Mouse (Mus musculus): ENCODE measurements around the gene Rhot2.
"Not testable (repeated sequence)": the region's sequence is repeated elsewhere in the genome, so short reads cannot be mapped to it uniquely, and the experiment has no call there.

Gene Rhot2

DNA sequence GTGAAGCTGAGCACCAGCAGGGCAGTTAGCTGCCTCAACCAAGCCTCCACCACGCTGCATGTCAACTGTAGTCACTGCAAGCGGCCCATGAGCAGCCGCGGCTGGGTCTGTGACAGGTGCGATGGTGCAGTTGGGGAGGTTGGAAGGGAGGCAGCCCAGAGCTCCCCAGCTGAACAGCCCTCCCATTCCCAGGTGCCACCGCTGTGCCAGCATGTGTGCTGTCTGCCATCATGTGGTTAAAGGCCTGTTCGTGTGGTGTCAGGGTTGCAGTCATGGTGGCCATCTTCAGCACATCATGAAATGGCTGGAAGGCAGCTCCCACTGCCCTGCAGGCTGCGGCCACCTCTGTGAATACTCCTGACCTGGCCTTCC, 16.4 kb downstream of the Rhot2 start:
- DNase-seq (ENCODE audit: low read depth), result no peak

DNA sequence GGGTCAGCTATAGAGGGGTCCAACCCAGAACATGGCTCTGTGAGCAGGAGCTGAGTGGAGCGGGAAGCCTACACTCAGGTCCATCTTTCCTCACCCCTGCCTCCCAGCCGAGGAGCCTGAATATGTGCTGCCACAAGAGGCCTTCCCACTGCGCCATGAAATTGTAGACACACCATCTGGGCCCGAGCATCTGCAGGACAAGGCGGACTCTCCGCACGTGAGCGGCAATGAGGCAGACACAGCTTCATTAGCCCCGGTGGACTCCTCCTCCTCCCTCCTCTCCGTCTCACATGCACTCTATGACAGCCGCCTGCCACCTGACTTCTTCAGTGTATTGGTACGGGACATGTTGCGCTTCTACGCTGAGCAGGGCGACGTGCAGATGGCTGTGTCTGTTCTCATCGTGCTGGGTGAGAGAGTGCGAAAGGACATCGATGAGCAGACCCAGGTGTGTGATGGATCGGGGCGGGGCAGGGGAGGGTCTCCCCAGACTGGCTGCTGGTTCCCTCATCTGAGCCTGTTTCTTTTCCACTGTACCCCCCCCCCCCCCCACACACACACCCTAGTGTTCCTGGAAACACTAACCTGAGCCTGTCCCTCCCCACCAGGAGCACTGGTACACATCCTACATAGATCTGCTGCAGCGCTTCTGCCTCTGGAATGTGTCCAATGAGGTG, 17.0 kb downstream of the Rhot2 start:
- DNase-seq (ENCODE audit: low read depth), result no peak

DNA sequence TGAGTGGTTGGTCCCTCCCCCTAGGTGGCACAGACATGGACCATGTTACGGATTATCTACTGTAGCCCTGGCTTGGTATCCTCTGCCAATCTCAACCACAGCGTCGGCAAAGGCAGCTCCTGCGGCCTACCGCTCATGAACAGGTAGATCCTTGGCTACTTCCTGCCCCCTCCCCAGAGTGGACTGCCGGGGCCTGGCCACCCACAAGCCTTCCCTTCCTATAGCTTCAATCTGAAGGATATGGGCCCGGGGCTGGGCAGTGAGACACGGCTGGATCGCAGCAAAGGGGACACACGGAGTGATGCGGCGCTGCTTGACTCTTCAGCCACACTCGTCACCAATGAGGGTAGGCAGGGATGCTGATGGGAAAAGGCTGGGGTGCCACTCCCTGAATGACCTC, 17.6 kb downstream of the Rhot2 start:
- DNase-seq (ENCODE audit: low read depth), result no peak

- DNase-seq (ENCODE audit: low read depth), result no peak
These were observed 18.6 kb downstream of the Rhot2 start for GRCm38 (mm10) chr17:25825984-25826570.

GRCm38 (mm10) chr17:25825311-25825710, 19.3 kb downstream of the Rhot2 start:
- no peak for DNase-seq (ENCODE audit: low read depth)

DNA sequence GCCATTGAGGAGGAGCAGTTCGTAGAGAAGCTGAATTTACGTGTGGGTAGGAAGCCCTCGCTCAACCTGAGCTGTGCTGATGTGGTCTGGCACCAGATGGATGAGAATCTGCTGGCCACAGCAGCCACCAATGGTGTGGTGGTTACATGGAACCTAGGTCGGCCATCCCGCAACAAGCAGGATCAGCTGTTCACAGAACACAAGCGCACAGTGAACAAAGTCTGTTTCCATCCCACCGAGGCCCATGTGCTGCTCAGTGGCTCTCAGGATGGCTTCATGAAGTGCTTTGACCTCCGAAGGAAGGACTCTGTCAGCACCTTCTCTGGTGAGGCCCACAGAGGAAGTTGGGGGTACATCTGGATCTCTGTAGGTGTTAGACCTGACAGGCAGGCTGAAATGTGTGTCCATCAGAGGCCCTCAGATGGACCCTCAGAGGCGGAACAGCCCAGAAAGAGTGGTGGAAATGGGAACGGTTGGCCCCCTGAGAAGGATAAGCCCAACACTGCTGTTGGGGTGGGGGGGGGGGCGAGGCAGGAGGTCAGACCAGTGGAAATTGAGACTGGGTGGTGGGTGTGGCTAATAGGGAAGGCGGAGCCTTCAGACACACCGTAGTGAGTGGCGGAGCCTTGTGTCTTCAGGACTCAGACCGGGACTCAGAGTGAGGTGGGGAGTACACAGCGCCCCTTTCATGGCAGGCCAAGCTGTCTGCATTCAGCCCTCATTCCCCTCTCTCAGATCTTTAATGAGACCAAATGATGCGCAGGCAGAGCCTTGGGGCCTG, 20.1 kb downstream of the Rhot2 start:
- no peak for DNase-seq (ENCODE audit: low read depth)

GRCm38 (mm10) chr17:25823452-25823851, 21.2 kb downstream of the Rhot2 start, which contains the start of gene Wdr24:
Gene Wdr24, plus strand, starts transcription at chr17:25823627.
- peak; percentile 82 for DNase-seq (ENCODE audit: low read depth)

- DNase-seq (ENCODE audit: low read depth), result no peak
These were observed 25.5 kb downstream of the Rhot2 start for GRCm38 (mm10) chr17:25818851-25819780.

GRCm38 (mm10) chr17:25817662-25818061, 27.0 kb downstream of the Rhot2 start:
- no peak for DNase-seq (ENCODE audit: low read depth)

DNA sequence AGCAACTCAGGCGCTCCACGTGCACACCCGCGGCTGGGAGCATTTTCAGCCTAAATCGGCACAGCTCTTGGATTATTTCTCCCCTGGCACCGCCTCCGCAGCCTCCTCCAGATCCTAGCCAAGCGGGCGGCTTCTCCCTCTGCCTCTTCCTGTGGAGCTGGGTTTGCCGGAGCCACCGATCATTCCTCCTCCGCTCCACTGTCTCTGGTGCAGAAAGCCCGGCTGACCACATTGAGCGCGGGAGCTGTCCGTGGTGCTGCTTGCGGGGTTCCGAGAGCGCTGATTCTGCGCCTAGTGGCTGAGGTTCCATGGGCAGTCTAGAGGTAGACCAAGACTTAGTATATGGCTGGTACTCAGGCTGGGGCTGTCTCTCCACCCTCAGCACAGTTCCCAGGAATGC, 31.2 kb downstream of the Rhot2 start:
- peak; percentile 80 for DNase-seq (ENCODE audit: low read depth)

DNA sequence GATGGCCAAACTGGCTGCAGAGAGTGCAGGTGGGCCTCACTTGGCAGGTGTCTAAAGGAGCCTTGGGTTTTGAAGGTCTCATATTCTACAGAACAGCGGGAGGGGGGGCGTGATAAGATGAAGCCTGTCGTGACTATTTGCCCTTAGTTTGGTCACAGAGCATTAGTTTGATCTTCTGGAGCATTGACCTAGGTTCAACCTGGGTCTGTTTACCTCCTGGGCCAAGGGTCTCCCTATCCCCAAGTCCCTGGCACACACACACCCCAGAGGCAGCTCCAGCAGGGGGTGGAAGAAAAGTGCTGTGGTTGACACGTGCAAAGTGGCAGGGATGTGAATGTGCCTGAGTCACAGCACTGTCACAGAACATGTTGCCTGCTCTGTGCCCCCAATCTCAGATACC, 33.8 kb downstream of the Rhot2 start:
- DNase-seq (ENCODE audit: low read depth), result no peak

- no peak for DNase-seq (ENCODE audit: low read depth)
These were observed 34.9 kb downstream of the Rhot2 start for GRCm38 (mm10) chr17:25809606-25810340.

DNA sequence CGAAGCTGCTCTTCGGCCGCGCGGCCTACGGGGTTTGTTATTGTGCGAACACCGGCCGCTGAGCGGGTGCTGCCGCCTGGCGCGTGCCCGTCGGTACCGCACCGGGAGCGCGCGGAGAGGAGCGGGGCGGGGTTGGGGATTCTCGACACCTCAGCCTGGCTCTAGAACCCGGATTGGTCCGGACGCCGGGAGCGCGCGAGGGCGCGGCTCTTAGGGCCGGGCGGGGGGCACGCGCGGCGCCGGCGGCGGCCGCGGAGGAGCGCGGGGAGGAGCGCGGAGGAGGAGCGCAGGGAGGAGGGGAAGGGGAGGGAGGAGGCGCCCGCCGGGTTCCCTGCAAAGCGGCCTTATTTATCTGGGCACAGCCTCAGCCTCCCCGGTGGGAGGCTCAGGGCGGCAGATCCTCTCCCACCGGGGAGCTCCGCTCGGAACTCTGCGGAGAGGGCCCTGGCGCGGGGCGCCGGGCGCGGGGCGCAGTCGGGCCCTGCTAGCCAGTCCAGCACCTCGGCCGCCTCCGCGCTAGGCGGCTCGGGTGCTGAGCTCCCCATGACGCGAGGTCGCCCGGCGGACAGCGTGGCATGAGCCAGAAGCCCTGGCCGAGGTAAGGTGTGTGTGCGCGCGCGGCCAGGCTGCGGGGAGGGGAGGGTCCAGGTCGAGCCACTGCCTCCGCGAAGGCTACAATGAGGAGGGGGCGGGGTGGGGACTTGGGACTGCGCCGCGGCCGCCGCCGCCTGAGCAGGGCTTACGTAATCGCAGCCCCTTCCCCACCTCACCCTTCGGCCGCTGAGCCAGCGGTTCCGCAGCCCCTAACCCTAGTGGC, 35.7 kb downstream of the Rhot2 start, which contains the start of gene Fbxl16:
Gene Fbxl16, plus strand, starts transcription at position 297 of the 817 bp plus-strand sequence.
- no peak for DNase-seq (ENCODE audit: low read depth)

DNA sequence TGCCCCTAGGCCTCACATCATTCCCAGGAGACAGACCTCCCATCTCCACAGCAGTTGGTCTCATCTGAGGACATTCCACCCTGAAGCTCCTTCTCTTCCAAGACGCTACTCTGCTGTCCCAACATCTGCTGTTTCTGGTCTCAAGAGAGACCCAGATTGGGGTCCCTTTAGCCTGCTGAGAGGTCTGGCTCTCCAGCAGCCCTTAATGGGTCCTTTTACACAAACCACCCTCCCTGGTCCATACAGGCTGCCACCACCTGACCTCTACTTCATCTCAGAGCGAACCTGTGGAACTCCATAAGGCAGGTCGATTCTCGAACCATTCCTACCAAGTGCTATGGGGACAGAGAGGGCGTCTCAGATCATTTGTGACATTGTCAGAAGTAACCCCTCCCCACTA, 36.6 kb downstream of the Rhot2 start:
- DNase-seq (ENCODE audit: low read depth), result no peak

DNA sequence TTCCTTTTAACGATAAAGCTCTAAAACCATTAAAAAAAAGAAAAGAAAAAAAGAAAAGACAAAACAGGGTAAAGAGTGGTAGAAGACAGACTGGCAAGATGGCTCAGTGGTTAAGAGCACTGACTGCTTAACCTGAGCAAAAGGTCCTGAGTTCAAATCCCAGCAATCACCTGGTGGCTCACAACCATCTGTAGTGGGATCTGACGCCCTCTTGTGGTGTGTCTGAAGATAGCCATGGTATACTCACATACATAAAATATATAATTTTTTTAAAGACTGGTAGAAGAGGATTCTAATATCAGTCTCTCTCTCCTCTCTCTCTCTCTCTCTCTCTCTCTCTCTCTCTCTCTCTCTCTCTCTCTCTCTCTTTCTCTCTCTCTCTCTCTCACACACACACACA, 37.2 kb downstream of the Rhot2 start:
- DNase-seq (ENCODE audit: low read depth), result not testable (repeated sequence)

DNA sequence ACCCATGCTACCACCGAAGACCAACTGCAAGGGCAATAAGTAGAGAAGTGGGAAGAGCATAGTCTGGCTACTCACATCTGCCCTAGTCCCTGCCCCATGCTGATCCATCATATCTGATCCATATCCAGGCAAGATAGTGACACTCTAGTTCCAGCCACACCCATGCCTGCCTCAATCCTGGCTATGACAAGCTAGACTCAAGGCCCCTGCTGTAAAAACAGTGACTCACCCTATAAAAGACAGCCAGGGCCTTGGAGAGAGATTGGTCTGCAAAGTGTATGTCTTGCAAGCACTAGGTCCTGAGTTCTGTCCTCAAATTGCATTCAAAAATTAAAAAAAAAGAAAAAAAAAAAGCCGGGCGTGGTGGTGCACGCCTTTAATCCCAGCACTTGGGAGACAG, 38.1 kb downstream of the Rhot2 start:
- DNase-seq (ENCODE audit: low read depth), result no peak

DNA sequence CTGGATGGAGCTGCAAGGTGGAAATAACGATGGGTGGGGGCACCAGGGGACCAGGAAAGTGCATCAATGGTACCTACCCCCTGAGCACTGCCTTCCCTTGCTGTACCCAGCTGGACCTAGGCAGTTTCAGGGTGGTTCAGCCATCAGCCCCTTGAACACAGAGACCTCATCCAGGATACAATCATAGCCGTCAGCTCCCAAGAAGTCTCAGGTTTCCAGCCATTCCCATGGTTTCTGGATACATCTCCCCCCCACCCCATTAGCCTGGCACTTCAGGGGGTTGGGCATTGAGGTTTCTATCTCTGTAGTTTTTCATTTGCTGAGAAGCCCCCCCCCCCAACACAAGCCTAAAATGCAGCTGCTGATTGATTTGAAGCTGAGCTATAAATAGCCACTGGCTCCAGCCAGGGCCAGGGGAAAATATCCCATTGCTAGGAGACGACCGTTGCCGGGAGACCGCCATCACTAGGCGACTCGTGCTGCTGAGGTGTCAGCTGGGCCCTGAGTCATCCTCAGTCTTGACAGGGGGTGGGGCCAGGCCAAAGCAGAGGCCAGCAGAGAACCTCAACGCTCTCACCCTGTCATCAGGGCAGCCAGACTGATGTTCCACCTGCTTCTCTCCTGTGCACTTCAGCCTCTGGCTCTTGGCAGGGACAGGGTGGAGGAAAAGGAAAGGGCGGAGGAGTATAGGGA, 41.7 kb downstream of the Rhot2 start:
- DNase-seq (ENCODE audit: low read depth), result no peak

GRCm38 (mm10) chr17:25801029-25801428, 43.6 kb downstream of the Rhot2 start:
- peak; percentile 74 for DNase-seq (ENCODE audit: low read depth)

DNA sequence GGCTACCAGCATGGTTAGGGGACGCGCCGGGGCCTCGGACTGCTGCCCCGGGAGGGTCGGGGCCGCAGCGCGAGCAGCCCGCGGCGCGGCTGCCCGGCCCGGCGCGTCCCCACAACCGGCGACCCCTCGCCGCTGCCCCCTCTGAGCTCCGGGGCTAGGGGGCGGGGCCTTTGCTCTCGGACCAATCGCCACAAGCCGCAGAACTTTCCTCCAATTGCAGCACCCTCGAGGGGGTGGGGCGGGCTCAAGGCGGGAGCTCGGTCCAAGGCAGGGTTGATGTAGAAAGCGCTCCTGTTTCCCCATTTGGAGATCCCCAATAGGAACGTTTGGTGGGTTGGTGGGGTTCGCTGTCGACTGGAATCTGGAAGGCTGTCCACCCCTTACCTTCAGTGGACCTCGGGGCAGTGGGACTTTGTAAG, 47.7 kb downstream of the Rhot2 start, which contains the start of gene Metrn:
Gene Metrn, minus strand, starts transcription at position 186 of the 419 bp plus-strand sequence.
- DNase-seq (ENCODE audit: low read depth), result peak; percentile 86
